In the genomic region with DNA sequence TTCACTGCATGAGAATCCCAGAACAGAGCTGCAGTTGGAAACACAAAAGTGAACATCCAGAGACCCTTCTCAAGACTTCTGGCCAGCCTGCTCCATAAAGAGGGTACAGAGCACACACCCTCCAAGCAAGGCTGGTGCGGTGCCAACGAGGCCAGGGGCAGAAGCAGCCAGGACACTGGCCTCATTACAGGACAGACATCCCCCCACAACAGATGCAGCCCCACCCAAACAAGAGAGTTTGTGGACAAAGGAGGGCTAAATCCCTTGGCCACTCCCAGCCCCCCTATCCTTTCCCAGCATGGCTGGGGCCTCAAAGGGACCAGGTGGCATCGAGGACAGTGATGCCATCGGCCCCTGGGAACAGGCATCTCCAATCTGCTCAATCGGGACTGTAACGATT, we compare ENCODE assay signal across 21 mouse cellular contexts. TPM values are rescaled to one million over a fixed set of nuclear protein-coding genes. Genes with fewer than 3 reads are reported as not detected.
"Had no signal": no experiment of that assay in that cellular context is flagged by ENCODE, and none has a peak within 500 bp of the region (broad histone marks: within the 10 kb centered on the region; RNA-seq: fewer than 3 reads in every experiment).

No protein-coding gene starts in this region.

- H3K4me1 ChIP-seq: liver, embryonic 13.5 days; midbrain, embryonic 12.5 days; neural tube, embryonic 13.5 days had no signal

- H3K36me3 ChIP-seq: liver, embryonic 13.5 days; midbrain, embryonic 12.5 days; neural tube, embryonic 13.5 days had no signal

- H3K9me3 ChIP-seq: liver, embryonic 13.5 days; midbrain, embryonic 12.5 days; neural tube, embryonic 13.5 days had no signal

- ATAC-seq: midbrain, embryonic 16.5 days had no signal

- H3K4me2 ChIP-seq: liver, embryonic 13.5 days; midbrain, embryonic 12.5 days; neural tube, embryonic 13.5 days had no signal

- H3K9ac ChIP-seq: liver, embryonic 13.5 days; midbrain, embryonic 12.5 days; neural tube, embryonic 13.5 days had no signal

- DNase-seq: kidney, adult 18-20 months; kidney, adult 9 months; kidney, postnatal 14 days; kidney, postnatal 4 days; liver, embryonic 13.5 days; lung, adult 2 months; lung, postnatal 14 days; lung, postnatal 4 days; thymus, adult 18-20 months; thymus, postnatal 36 days had no signal

- H3K4me3 ChIP-seq: liver, embryonic 13.5 days; midbrain, embryonic 12.5 days; myocyte; neural tube, embryonic 13.5 days had no signal

- H3K27ac ChIP-seq: liver, embryonic 13.5 days; midbrain, embryonic 12.5 days; neural tube, embryonic 13.5 days had no signal

RNA-seq across cellular contexts. Expression of a gene that starts 22.4 kb away (rescaled TPM):
- polyA plus RNA-seq: kidney, embryonic 16.5 days; limb, embryonic 11.5 days; liver, adult 2 months; liver, embryonic 13.5 days; lung, adult 2 months; lung, embryonic 16.5 days; midbrain, embryonic 16.5 days; myocyte; small intestine, adult 2 months; testis, adult 2 months; urinary bladder, adult 2 months had no signal
